Mouse (Mus musculus) small intestine, adult 2 months (tissue): ENCODE data around the gene Lexm. TPM values are rescaled to one million over a fixed set of nuclear protein-coding genes. Genes with fewer than 3 reads are reported as not detected.

Experiments
- H3K27ac ChIP-seq: fragments of 200-500 bp; 2 replicates; pipeline ENCODE4 v1.5.1; 2012; ENCODE audit warnings: low read depth, low read length, control low read depth, inconsistent platforms; ENCODE audit not compliant: insufficient read depth
- H3K27me3 ChIP-seq: fragments of 200-500 bp; 2 replicates; pipeline ENCODE4 v1.6.1; 2012; ENCODE audit warnings: mild to moderate bottlenecking, moderate library complexity, low read length, inconsistent platforms; ENCODE audit not compliant: control insufficient read depth, insufficient read depth
- H3K36me3 ChIP-seq: fragments of 200-500 bp; 2 replicates; pipeline ENCODE4 v1.6.1; 2012; ENCODE audit warnings: mild to moderate bottlenecking, low read length, control low read depth, inconsistent platforms; ENCODE audit not compliant: control insufficient read depth, insufficient read depth
- H3K4me1 ChIP-seq: fragments of 200-500 bp; 2 replicates; pipeline ENCODE4 v1.6.1; 2012; ENCODE audit warnings: low read length, inconsistent platforms, mixed read lengths; ENCODE audit not compliant: control insufficient read depth, insufficient read depth, insufficient read length
- H3K4me3 ChIP-seq: fragments of 200-500 bp; 2 replicates; pipeline ENCODE4 v1.5.1; 2012; ENCODE audit warnings: low read depth, mild to moderate bottlenecking, control low read depth, inconsistent platforms, low read length, moderate library complexity
- CTCF ChIP-seq: fragments of 200-500 bp; IDR thresholded peaks from 2 replicates; pipeline ENCODE4 v1.5.1; 2012; ENCODE audit warnings: low read depth, mild to moderate bottlenecking, control low read depth, inconsistent platforms, low read length, moderate library complexity, mixed read lengths; ENCODE audit not compliant: insufficient replicate concordance, insufficient read length; ENCODE audit errors: extremely low read depth
- POLR2A ChIP-seq: fragments of 200-500 bp; IDR thresholded peaks from 2 replicates; pipeline ENCODE4 v1.6.1; 2012; ENCODE audit warnings: low read depth, mild to moderate bottlenecking, control low read depth, inconsistent platforms, low read length, moderate library complexity
- WGBS: fragments of 180-500 bp; shearing (Covaris S2); methylation state at CpG from one replicate; pipeline ENCODE4 v1.1.7; 2018; 5-methylcytosine and 5-hydroxymethylcytosine counted together
- polyA plus RNA-seq: library from polyadenylated mRNA; depleted of rRNA; stranded (reverse); fragments of >200 nt; gene quantifications from 2 replicates; pipeline ENCODE4 v1.2.3, GENCODE M21; 2012

Gene Lexm
- polyA plus RNA-seq, 1 experiment = not detected

DNA sequence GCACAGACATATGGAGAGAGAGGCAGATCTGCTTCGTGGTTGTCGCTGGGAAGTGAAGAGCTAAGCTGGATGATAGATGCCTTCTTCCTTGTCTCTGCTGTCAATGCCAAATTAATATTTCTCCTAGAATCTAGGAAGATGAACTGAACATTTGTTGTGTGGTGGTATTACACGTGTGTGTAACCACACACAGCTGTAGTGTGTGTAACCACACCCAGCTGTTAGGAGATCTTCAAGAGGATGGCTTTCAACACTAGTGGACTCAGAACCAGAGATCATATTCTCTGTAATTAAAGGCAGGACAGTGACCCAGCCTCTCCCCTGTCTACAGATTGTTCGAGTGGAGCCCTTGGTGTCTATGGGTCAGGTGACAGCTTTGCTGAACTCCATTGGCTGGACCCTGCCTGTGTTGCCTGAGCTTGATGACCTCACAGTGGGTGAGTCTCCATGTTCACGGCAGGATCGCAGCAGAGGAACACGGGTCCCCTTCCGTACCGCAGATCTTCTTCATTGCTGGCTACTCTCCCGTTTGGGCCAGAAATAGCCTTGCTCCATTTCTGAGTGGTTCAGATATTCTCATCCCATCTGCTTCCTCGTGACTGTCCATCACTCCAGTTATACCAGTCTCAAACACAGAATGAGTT is 45.8 kb downstream of the Lexm start:
- Histone ChIP-seq H3K36me3 (peaks cover 60% of the 10 kb centered on the region), H3K4me3 (no peak overlapping the region), H3K4me1 (no peaks in the 10 kb centered on the region), H3K27ac (no peak overlapping the region), H3K27me3 (no peaks in the 10 kb centered on the region)
- no peak for TF ChIP-seq POLR2A
- TF ChIP-seq CTCF = no peak
- WGBS = 85% methylated on average over 11 of the region's 11 CpGs

DNA sequence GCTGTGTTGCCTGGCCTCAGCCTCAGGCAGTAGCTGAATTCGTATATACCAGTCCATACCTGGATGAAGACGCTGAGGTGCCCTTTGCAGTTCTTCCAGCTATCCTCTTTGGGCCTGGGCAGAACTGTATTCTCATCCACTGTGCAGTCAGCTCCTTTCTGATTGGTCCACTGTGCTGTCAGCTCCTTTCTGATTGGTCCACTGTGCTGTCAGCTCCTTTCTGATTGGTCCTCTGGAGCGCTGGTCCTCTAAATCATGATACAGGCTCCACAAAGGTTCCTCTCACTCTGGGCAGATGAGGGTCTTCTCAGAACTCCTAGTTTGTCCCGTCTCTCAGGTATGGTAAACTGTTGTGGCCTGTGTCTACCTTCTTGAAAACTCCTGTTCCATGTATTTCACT is 47.4 kb downstream of the Lexm start:
- H3K27me3 ChIP-seq = no peaks in the 10 kb centered on the region
- 96% methylated on average over 4 of the region's 4 CpGs for WGBS
- no peaks in the 10 kb centered on the region for H3K4me1 ChIP-seq
- H3K27ac ChIP-seq = no peak overlapping the region
- TF ChIP-seq CTCF = no peak
- no peak for TF ChIP-seq POLR2A
- H3K4me3 ChIP-seq = no peak overlapping the region
- H3K36me3 ChIP-seq = peaks cover 65% of the 10 kb centered on the region

DNA sequence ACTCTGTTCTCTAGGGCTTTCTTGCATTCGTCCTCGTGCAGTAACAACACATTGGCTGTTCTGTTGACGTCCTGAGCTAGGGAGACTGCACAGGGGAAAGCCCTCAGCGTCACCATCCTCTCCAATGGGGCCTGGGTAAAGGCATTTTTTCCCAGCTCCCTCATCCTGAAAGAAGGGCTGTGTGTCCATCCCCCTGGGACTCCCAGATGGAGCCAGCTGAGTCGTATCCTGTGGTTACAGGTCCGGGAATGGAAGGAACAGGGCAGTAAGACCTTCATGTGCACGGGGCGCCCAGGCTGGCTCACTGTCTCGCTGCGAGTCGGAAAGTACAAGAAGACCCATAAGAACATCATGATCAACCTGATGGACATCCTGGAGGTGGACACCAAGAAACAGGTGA is 52.9 kb downstream of the Lexm start:
- WGBS = 89% methylated on average over 11 of the region's 11 CpGs
- no peak overlapping the region for H3K27ac ChIP-seq
- no peak for TF ChIP-seq CTCF
- TF ChIP-seq POLR2A = no peak
- H3K4me3 ChIP-seq = no peak overlapping the region
- peaks cover 35% of the 10 kb centered on the region for H3K36me3 ChIP-seq
- no peaks in the 10 kb centered on the region for H3K27me3 ChIP-seq
- peaks cover 15% of the 10 kb centered on the region for H3K4me1 ChIP-seq

DNA sequence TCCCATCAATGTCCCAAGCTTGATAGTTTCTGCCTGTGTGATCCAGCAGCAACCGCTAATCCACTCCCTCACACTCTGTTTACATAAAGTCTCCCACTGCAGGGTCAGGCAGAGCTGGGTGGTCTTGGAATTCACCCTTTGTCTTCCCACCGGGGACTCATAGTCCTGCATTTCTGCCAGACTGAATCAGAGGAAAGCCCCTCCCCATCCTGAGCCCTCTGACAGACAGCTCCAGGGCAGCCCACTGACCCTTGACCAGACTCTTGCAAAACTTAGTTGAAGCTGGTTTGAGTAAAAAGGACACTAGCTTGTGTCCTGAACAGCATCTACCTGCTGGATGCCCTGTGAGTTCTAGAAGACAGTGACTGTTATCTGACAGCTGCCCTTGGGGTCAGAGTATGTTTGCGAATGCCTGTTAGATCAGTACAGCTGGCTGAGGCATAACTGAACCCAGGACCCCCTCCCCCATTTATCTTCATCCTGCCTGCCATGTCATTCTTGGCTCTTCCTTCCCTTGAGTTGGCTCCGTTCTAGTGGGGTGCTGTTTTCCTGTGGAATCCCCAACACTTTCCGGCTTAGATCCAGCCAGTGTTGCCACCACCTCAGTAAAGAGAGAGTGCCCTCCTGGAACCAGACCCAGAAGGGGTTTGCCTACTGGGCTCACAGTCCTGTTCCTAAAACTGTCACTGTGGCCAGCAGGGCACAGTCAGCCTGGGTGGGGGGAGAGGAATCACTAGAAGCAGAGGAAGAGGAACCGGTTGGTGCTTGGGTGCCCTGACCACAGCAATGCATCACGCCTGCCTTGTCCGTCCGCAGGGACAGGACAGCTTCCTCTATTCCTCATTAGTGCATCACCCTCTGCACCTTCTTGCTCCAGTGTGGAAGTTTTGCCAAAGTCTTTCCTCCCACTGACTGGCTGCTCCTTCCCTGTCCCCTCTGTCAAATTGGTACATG is 53.9 kb downstream of the Lexm start:
- 66% methylated on average over 9 of the region's 9 CpGs for WGBS
- no peak overlapping the region for H3K27ac ChIP-seq
- peaks cover 33% of the 10 kb centered on the region for H3K36me3 ChIP-seq
- no peaks in the 10 kb centered on the region for H3K27me3 ChIP-seq
- TF ChIP-seq CTCF (no peak), POLR2A (no peak)
- peaks cover 18% of the 10 kb centered on the region for H3K4me1 ChIP-seq
- H3K4me3 ChIP-seq = peak overlapping the region; percentile 74

DNA sequence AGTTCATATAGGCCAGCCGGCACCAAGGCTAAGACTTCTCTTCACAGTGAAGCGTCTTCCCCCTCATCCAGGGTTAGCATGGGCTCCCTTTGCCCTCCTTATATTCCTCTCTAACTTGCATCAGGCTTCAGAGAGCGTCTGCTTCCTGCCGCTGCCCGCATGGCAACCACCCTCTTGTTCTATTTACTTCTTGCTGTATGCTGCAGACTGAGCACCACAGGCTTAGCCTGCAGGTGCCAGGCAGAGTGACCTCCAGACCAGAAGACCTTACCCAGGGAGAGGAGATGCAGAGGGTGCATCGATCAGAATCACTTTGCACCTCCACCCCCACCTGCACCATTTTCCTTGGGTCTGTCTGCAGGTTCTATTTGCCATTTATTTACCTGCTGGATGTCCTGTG is 55.0 kb downstream of the Lexm start:
- 5% methylated on average over 6 of the region's 6 CpGs for WGBS
- H3K27ac ChIP-seq = peak overlapping the region; percentile 66; the same call in 1 of the 2 replicates
- peaks cover 18% of the 10 kb centered on the region for H3K4me1 ChIP-seq
- no peaks in the 10 kb centered on the region for H3K27me3 ChIP-seq
- H3K4me3 ChIP-seq = peak overlapping the region; percentile 74
- peaks cover 25% of the 10 kb centered on the region for H3K36me3 ChIP-seq
- TF ChIP-seq POLR2A (no peak), CTCF (no peak)

DNA sequence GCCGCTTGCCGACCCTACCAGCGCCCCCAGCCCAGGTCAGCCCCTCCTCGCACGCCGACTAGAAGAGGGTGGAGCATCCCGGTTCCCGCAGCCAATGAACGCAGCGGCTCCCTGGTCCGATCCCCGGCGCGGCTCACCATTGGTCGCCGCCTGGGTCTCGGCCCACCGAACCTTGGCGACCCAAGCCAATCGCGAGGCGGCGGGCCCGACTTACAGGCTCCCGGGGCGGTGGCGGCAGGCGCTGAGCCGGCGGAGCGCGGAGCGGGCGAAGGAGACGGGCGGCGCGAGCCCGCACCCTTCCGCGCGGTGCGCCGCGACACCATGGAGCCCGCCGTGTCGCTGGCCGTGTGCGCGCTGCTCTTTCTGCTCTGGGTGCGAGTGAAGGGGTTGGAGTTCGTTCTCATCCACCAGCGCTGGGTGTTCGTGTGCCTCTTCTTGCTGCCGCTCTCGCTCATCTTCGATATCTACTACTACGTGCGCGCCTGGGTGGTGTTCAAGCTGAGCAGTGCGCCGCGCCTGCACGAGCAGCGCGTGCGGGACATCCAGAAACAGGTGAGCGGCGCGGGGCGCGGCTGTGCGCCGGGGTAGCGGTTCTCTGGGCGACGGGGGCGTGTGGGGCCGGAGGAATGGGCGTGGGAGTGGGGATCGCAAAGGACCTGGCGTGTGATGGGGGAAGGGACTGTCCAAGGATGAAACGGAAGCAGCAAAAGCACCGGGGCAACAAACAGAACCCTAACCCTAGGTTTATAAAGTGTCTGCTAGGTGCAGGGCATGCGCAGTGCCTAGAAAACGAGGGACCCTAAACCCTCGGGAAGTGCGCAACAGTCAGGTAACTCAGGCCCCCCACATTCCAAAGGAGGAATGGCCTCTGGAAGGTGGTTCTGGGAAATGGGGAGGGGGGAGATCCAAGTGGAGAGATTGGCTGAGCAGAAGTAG is 55.9 kb downstream of the Lexm start, which contains the start of gene Dhcr24:
TSS of gene Dhcr24 (plus strand) at position 193 of the 936 bp plus-strand sequence.
- Histone ChIP-seq H3K4me1 (peaks cover 18% of the 10 kb centered on the region), H3K4me3 (peak within 1 kb of the TSS; percentile 74), H3K36me3 (peaks cover 20% of the 10 kb centered on the region), H3K27me3 (no peaks in the 10 kb centered on the region), H3K27ac (peak within 1 kb of the TSS; percentile 92)
- TF ChIP-seq CTCF (no peak), POLR2A (peak; percentile 94)
- 1% methylated on average over 89 of the region's 89 CpGs for WGBS
